Mouse (Mus musculus) stomach, embryonic 16.5 days (tissue): ENCODE results near the gene Trpm3. TPM values are rescaled to one million over a fixed set of nuclear protein-coding genes. Genes with fewer than 3 reads are reported as not detected.

Experiments
- ATAC-seq: fragments of 200-750 bp; cut with Nextera tagmentation; 2 replicates; pipeline ENCODE4 v1.8.0; 2017; ENCODE audit warnings: moderate number of reproducible peaks, moderate TSS enrichment; ENCODE audit not compliant: insufficient read depth, low FRiP score
- H3K27ac ChIP-seq: fragments of 300-500 bp; sonication (generic); 2 replicates; pipeline ENCODE4 v1.5.1; 2014; ENCODE audit warnings: low read length
- H3K27me3 ChIP-seq: fragments of 300-500 bp; sonication (generic); 2 replicates; pipeline ENCODE4 v1.6.1; 2014; ENCODE audit warnings: low read length, control low read depth, mixed read lengths; ENCODE audit not compliant: control insufficient read depth, insufficient read depth
- H3K36me3 ChIP-seq: fragments of 300-500 bp; sonication (generic); 2 replicates; pipeline ENCODE4 v1.6.1; 2014; ENCODE audit warnings: low read length; ENCODE audit not compliant: control insufficient read depth, insufficient read depth
- H3K4me1 ChIP-seq: fragments of 300-500 bp; sonication (generic); 2 replicates; pipeline ENCODE4 v1.6.1; 2014; ENCODE audit warnings: low read length, control low read depth, mixed read lengths; ENCODE audit not compliant: control insufficient read depth, insufficient read depth
- H3K4me2 ChIP-seq: fragments of 300-500 bp; sonication (generic); 2 replicates; pipeline ENCODE4 v1.6.1; 2014; ENCODE audit warnings: low read depth, low read length, mixed read lengths
- H3K4me3 ChIP-seq: fragments of 300-500 bp; sonication (generic); replicated peaks from 2 replicates; pipeline ENCODE4 v1.5.1; 2014; ENCODE audit warnings: mild to moderate bottlenecking, low read length
- H3K9ac ChIP-seq: fragments of 300-500 bp; sonication (generic); 2 replicates; pipeline ENCODE4 v1.6.1; 2014; ENCODE audit warnings: low read length
- H3K9me3 ChIP-seq: fragments of 300-500 bp; sonication (generic); replicated peaks from 2 replicates; pipeline ENCODE4 v1.6.1; 2016; ENCODE audit warnings: low read length, control low read depth; ENCODE audit not compliant: control insufficient read depth
- WGBS: fragments of 180-500 bp; shearing (Covaris S2); extraction: QIAGEN DNeasy Blood & Tissue Kit; methylation state at CpG from one replicate; pipeline ENCODE4 v1.1.7; 2014; 5-methylcytosine and 5-hydroxymethylcytosine counted together
- polyA plus RNA-seq: library from polyadenylated mRNA; unstranded; fragments of >200 nt; fragmentation: Nextera tagmentation; extraction: Ambion mirVana; gene quantifications from 2 replicates; pipeline ENCODE4 v1.2.1, GENCODE M21; 2015

The Trpm3 gene
- polyA plus RNA-seq, 1 experiment from 2014 or later = 1.0 TPM

DNA sequence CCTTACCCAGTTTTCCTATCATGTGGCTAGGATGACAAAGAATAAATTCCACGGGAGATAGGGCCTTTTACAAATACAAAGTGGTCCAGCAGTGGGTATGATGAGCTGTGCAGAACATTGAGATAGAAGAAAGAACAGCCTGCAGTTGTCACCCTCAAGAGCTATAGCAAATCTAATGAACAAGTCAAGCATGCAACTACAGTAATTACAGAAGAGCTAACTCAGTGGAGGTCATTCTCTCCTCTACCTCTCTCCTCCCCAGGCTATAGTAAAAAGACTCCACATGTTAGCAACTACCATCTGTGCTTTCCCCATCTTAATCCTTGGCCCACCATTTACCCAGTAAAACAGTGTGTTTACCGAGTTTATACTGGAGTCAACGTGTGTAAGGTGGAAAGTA is 629.4 kb downstream of the Trpm3 start:
- Histone ChIP-seq H3K4me3 (no peak overlapping the region), H3K27ac (no peak overlapping the region), H3K4me2 (no peak overlapping the region), H3K36me3 (no peaks in the 10 kb centered on the region), H3K4me1 (no peaks in the 10 kb centered on the region), H3K9me3 (no peaks in the 10 kb centered on the region), H3K9ac (no peak overlapping the region), H3K27me3 (no peaks in the 10 kb centered on the region)
- WGBS = 82% methylated on average over 3 of the region's 3 CpGs
- no peak for ATAC-seq

- no peaks in the 10 kb centered on the region for H3K4me1 ChIP-seq
- no peaks in the 10 kb centered on the region for H3K27me3 ChIP-seq
- no peak overlapping the region for H3K27ac ChIP-seq
- no peak for ATAC-seq
- no peaks in the 10 kb centered on the region for H3K36me3 ChIP-seq
- WGBS = 90% methylated on average over 3 of the region's 3 CpGs
- H3K9ac ChIP-seq = no peak overlapping the region
- H3K4me3 ChIP-seq = no peak overlapping the region
- no peaks in the 10 kb centered on the region for H3K9me3 ChIP-seq
- H3K4me2 ChIP-seq = no peak overlapping the region
These were observed 636.4 kb downstream of the Trpm3 start for GRCm38 (mm10) chr19:22775191-22775695.

GRCm38 (mm10) chr19:22780192-22780843 is 641.5 kb downstream of the Trpm3 start:
- Histone ChIP-seq H3K36me3 (no peaks in the 10 kb centered on the region), H3K9me3 (no peaks in the 10 kb centered on the region), H3K27ac (no peak overlapping the region), H3K9ac (no peak overlapping the region), H3K4me3 (no peak overlapping the region), H3K27me3 (no peaks in the 10 kb centered on the region), H3K4me2 (no peak overlapping the region), H3K4me1 (no peaks in the 10 kb centered on the region)
- WGBS = 82% methylated on average over 7 of the region's 7 CpGs
- no peak for ATAC-seq

DNA sequence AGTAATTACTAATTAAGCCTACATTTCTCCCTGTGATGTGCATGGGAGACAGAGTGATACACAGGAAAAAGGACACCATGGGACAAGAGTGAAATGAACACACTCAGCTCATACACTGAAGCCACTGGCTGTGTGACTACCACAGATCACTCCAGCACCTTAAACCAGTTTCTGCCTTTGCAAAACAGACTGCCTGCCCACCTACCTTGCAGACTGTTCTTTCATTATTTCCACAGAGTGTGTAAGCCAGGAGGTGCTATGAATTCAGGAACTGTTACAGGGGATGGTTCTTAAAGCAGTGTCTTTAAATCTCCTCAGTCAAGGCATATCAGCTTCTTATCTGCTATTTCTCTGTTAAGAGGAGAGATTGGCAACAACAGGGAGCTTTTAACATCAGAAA is 642.7 kb downstream of the Trpm3 start:
- no peaks in the 10 kb centered on the region for H3K36me3 ChIP-seq
- no peaks in the 10 kb centered on the region for H3K4me1 ChIP-seq
- H3K27me3 ChIP-seq = no peaks in the 10 kb centered on the region
- no peak for ATAC-seq
- H3K9ac ChIP-seq = no peak overlapping the region
- no peak overlapping the region for H3K4me2 ChIP-seq
- H3K27ac ChIP-seq = no peak overlapping the region
- no peak overlapping the region for H3K4me3 ChIP-seq
- no peaks in the 10 kb centered on the region for H3K9me3 ChIP-seq

DNA sequence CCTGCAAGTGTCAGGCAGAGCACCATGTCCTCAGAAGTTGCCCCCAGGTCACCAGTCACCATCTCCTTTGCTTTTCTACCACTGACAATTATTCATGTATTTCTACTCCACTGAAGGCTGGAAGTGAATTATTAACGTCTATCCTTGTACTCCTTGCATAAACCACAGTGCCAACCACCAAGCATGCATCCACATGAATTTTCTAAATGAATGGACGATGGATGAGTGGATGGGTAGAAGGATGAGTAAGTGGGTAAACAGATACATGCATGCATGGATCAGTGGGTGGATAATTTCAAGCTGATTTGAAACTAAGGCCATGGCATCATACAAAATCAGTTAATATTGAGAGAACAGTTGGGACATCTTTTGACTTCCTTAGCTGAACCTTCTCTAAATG is 644.9 kb downstream of the Trpm3 start:
- WGBS = 70% methylated on average over 2 of the region's 2 CpGs
- H3K4me1 ChIP-seq = no peaks in the 10 kb centered on the region
- H3K9me3 ChIP-seq = no peaks in the 10 kb centered on the region
- no peaks in the 10 kb centered on the region for H3K27me3 ChIP-seq
- ATAC-seq = no peak
- H3K4me2 ChIP-seq = no peak overlapping the region
- H3K4me3 ChIP-seq = no peak overlapping the region
- H3K27ac ChIP-seq = no peak overlapping the region
- no peak overlapping the region for H3K9ac ChIP-seq
- H3K36me3 ChIP-seq = no peaks in the 10 kb centered on the region

DNA sequence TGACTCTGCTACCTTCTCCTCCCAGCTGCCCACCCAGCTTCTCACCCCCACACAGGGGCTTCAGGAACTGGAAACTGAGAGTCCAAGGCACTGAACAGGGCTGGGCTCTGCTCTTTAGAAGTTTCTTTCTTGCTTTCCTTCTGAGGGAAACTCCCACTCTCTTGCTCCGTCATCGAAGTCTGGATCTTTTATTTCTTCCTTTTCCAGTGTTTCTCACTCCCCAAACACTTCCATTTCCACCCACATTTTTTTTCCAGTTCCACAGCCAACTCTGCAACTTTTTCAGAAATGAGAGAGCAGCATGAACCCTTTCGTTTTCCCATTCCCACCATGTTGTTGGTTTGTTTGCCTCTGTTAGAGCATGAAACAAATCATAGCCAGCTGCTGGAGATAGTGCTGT is 650.9 kb downstream of the Trpm3 start:
- no peaks in the 10 kb centered on the region for H3K36me3 ChIP-seq
- WGBS = 72% methylated on average over 3 of the region's 3 CpGs
- no peaks in the 10 kb centered on the region for H3K9me3 ChIP-seq
- no peak overlapping the region for H3K9ac ChIP-seq
- H3K27me3 ChIP-seq = no peaks in the 10 kb centered on the region
- no peaks in the 10 kb centered on the region for H3K4me1 ChIP-seq
- ATAC-seq = no peak
- H3K4me3 ChIP-seq = no peak overlapping the region
- H3K4me2 ChIP-seq = no peak overlapping the region
- no peak overlapping the region for H3K27ac ChIP-seq

GRCm38 (mm10) chr19:22796996-22797395 is 658.1 kb downstream of the Trpm3 start:
- 85% methylated on average over 2 of the region's 2 CpGs for WGBS
- Histone ChIP-seq H3K36me3 (no peaks in the 10 kb centered on the region), H3K9ac (no peak overlapping the region), H3K4me3 (no peak overlapping the region), H3K27ac (no peak overlapping the region), H3K4me2 (no peak overlapping the region), H3K4me1 (no peaks in the 10 kb centered on the region), H3K9me3 (no peaks in the 10 kb centered on the region), H3K27me3 (no peaks in the 10 kb centered on the region)
- ATAC-seq = no peak

DNA sequence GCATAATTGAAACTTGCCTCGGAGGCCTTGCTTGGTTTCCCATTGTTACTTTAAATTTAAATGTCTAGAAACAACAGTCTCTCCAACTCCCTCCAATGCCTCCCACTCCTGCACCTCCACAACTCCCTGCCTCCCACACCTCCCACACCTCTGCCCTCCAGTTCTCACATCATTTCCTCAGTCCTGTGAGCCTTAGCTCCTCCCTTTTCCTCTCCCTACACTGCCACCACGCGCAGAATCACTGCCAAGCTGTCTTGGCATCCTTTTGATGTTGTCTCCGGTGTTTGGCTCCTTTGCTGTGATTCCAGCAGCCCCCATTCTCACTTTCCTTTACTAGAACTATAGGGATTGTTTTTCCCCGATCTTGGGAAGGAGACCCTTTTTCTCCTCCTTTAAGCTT is 661.6 kb downstream of the Trpm3 start:
- no peak for ATAC-seq
- no peaks in the 10 kb centered on the region for H3K36me3 ChIP-seq
- H3K4me2 ChIP-seq = no peak overlapping the region
- no peak overlapping the region for H3K27ac ChIP-seq
- H3K9me3 ChIP-seq = no peaks in the 10 kb centered on the region
- no peak overlapping the region for H3K9ac ChIP-seq
- no peaks in the 10 kb centered on the region for H3K4me1 ChIP-seq
- no peak overlapping the region for H3K4me3 ChIP-seq
- 22% methylated on average over 5 of the region's 5 CpGs for WGBS
- no peaks in the 10 kb centered on the region for H3K27me3 ChIP-seq

- no peak overlapping the region for H3K4me3 ChIP-seq
- ATAC-seq = no peak
- H3K36me3 ChIP-seq = no peaks in the 10 kb centered on the region
- no peak overlapping the region for H3K4me2 ChIP-seq
- no peaks in the 10 kb centered on the region for H3K4me1 ChIP-seq
- H3K9me3 ChIP-seq = no peaks in the 10 kb centered on the region
- H3K27ac ChIP-seq = no peak overlapping the region
- no peaks in the 10 kb centered on the region for H3K27me3 ChIP-seq
- H3K9ac ChIP-seq = no peak overlapping the region
These were observed 664.5 kb downstream of the Trpm3 start for GRCm38 (mm10) chr19:22803396-22803795.
